Mouse (Mus musculus): ENCODE data around the gene Lsm7. TPM values are rescaled to one million over a fixed set of nuclear protein-coding genes. Genes with fewer than 3 reads are reported as not detected.
A peak's percentile ranks its signal among the peaks of the same experiment; 100 is the strongest.

Lsm7 gene
- polyA plus RNA-seq, 1 experiment from 2014 or later = 226 TPM

GRCm38 (mm10) chr10:80897861-80898510 is 43.0 kb upstream of the Lsm7 start:
- no peaks in the 10 kb centered on the region for H3K27me3 ChIP-seq (replicated peaks)
- H3K4me1 ChIP-seq = peaks cover 31% of the 10 kb centered on the region
- peaks cover 16% of the 10 kb centered on the region for H3K36me3 ChIP-seq
- H3K9ac ChIP-seq (replicated peaks) = no peak overlapping the region
- no peak for ATAC-seq (ENCODE audit: low FRiP score)
- 0 out of 2 replicates have a peak overlapping the region, but pooled peaks have one; percentile 8 for H3K4me3 ChIP-seq (replicated peaks)
- no peak overlapping the region for H3K27ac ChIP-seq (replicated peaks)
- WGBS = 32% methylated on average over 40 of the region's 41 CpGs
- no peaks in the 10 kb centered on the region for H3K9me3 ChIP-seq (replicated peaks)
- H3K4me2 ChIP-seq = peak overlapping the region; percentile 34

GRCm38 (mm10) chr10:80896581-80897485 is 41.8 kb upstream of the Lsm7 start:
- Histone ChIP-seq H3K27ac (replicated peaks) (no peak overlapping the region), H3K9ac (replicated peaks) (no peak overlapping the region), H3K9me3 (replicated peaks) (no peaks in the 10 kb centered on the region), H3K4me1 (peaks cover 31% of the 10 kb centered on the region), H3K4me2 (no peak overlapping the region), H3K27me3 (replicated peaks) (no peaks in the 10 kb centered on the region), H3K36me3 (peaks cover 4% of the 10 kb centered on the region; the same call in 1 of the 2 replicates), H3K4me3 (replicated peaks) (no peak overlapping the region)
- 69% methylated on average over 24 of the region's 24 CpGs for WGBS
- ATAC-seq (ENCODE audit: low FRiP score) = no peak

GRCm38 (mm10) chr10:80895697-80896096 is 40.7 kb upstream of the Lsm7 start:
- Histone ChIP-seq H3K4me1 (peaks cover 24% of the 10 kb centered on the region), H3K9me3 (replicated peaks) (no peaks in the 10 kb centered on the region), H3K27ac (replicated peaks) (no peak overlapping the region), H3K36me3 (no peaks in the 10 kb centered on the region), H3K9ac (replicated peaks) (no peak overlapping the region), H3K4me3 (replicated peaks) (no peak overlapping the region), H3K27me3 (replicated peaks) (no peaks in the 10 kb centered on the region), H3K4me2 (no peak overlapping the region)
- 89% methylated on average over 6 of the region's 6 CpGs for WGBS
- ATAC-seq (ENCODE audit: low FRiP score) = no peak

- ATAC-seq (ENCODE audit: low FRiP score) = no peak
- H3K27me3 ChIP-seq (replicated peaks) = no peaks in the 10 kb centered on the region
- H3K9ac ChIP-seq (replicated peaks) = no peak overlapping the region
- no peak overlapping the region for H3K4me3 ChIP-seq (replicated peaks)
- no peak overlapping the region for H3K27ac ChIP-seq (replicated peaks)
- 89% methylated on average over 7 of the region's 7 CpGs for WGBS
- no peak overlapping the region for H3K4me2 ChIP-seq
- no peaks in the 10 kb centered on the region for H3K9me3 ChIP-seq (replicated peaks)
- no peaks in the 10 kb centered on the region for H3K36me3 ChIP-seq
- H3K4me1 ChIP-seq = peaks cover 24% of the 10 kb centered on the region
Observed at GRCm38 (mm10) chr10:80895100-80895499, 40.1 kb upstream of the Lsm7 start.

- no peak overlapping the region for H3K9ac ChIP-seq (replicated peaks)
Observed at GRCm38 (mm10) chr10:80887181-80887580, 32.2 kb upstream of the Lsm7 start.

GRCm38 (mm10) chr10:80881301-80881700 is 26.3 kb upstream of the Lsm7 start:
- H3K9ac ChIP-seq (replicated peaks) = no peak overlapping the region

More at GRCm38 (mm10) chr10:80887181-80887580, 32.2 kb upstream of the Lsm7 start:
- H3K4me3 ChIP-seq (replicated peaks) = no peak overlapping the region
- no peaks in the 10 kb centered on the region for H3K9me3 ChIP-seq (replicated peaks)
- no peak for ATAC-seq (ENCODE audit: low FRiP score)
- H3K4me1 ChIP-seq = no peaks in the 10 kb centered on the region
- 72% methylated on average over 11 of the region's 11 CpGs for WGBS
- no peak overlapping the region for H3K4me2 ChIP-seq
- peaks cover 23% of the 10 kb centered on the region for H3K27me3 ChIP-seq (replicated peaks)
- no peak overlapping the region for H3K27ac ChIP-seq (replicated peaks)
- H3K36me3 ChIP-seq = no peaks in the 10 kb centered on the region

GRCm38 (mm10) chr10:80880901-80881300 is 25.9 kb upstream of the Lsm7 start:
- no peak for ATAC-seq (ENCODE audit: low FRiP score)
- Histone ChIP-seq H3K27ac (replicated peaks) (no peak overlapping the region), H3K27me3 (replicated peaks) (no peaks in the 10 kb centered on the region), H3K9ac (replicated peaks) (no peak overlapping the region), H3K4me1 (0 out of 2 replicates have a peak, but pooled peaks cover 2% of the 10 kb centered on the region), H3K9me3 (replicated peaks) (no peaks in the 10 kb centered on the region), H3K4me2 (no peak overlapping the region), H3K36me3 (no peaks in the 10 kb centered on the region), H3K4me3 (replicated peaks) (no peak overlapping the region)
- 70% methylated on average over 2 of the region's 2 CpGs for WGBS

More at GRCm38 (mm10) chr10:80881301-80881700, 26.3 kb upstream of the Lsm7 start:
- H3K4me1 ChIP-seq = no peaks in the 10 kb centered on the region
- no peak overlapping the region for H3K27ac ChIP-seq (replicated peaks)
- no peak for ATAC-seq (ENCODE audit: low FRiP score)
- 28% methylated on average over 10 of the region's 10 CpGs for WGBS
- H3K4me3 ChIP-seq (replicated peaks) = no peak overlapping the region
- no peaks in the 10 kb centered on the region for H3K27me3 ChIP-seq (replicated peaks)
- H3K9me3 ChIP-seq (replicated peaks) = no peaks in the 10 kb centered on the region
- no peaks in the 10 kb centered on the region for H3K36me3 ChIP-seq
- no peak overlapping the region for H3K4me2 ChIP-seq

GRCm38 (mm10) chr10:80880131-80880641 is 25.2 kb upstream of the Lsm7 start:
- ATAC-seq (ENCODE audit: low FRiP score) = no peak
- WGBS = 18% methylated on average over 5 of the region's 5 CpGs
- no peak overlapping the region for H3K4me2 ChIP-seq

GRCm38 (mm10) chr10:80876594-80876993 is 21.6 kb upstream of the Lsm7 start:
- Histone ChIP-seq H3K4me1 (0 out of 2 replicates have a peak, but pooled peaks cover 2% of the 10 kb centered on the region), H3K4me2 (no peak overlapping the region), H3K27ac (replicated peaks) (no peak overlapping the region), H3K36me3 (no peaks in the 10 kb centered on the region), H3K27me3 (replicated peaks) (no peaks in the 10 kb centered on the region), H3K4me3 (replicated peaks) (no peak overlapping the region), H3K9ac (replicated peaks) (no peak overlapping the region), H3K9me3 (replicated peaks) (no peaks in the 10 kb centered on the region)
- WGBS = 26% methylated on average over 3 of the region's 3 CpGs
- ATAC-seq (ENCODE audit: low FRiP score) = no peak

More at GRCm38 (mm10) chr10:80880131-80880641, 25.2 kb upstream of the Lsm7 start:
- no peak overlapping the region for H3K27ac ChIP-seq (replicated peaks)
- H3K9ac ChIP-seq (replicated peaks) = no peak overlapping the region
- H3K4me1 ChIP-seq = 0 out of 2 replicates have a peak, but pooled peaks cover 2% of the 10 kb centered on the region
- no peaks in the 10 kb centered on the region for H3K9me3 ChIP-seq (replicated peaks)
- H3K36me3 ChIP-seq = no peaks in the 10 kb centered on the region
- no peaks in the 10 kb centered on the region for H3K27me3 ChIP-seq (replicated peaks)
- no peak overlapping the region for H3K4me3 ChIP-seq (replicated peaks)

- WGBS = 30% methylated on average over 5 of the region's 5 CpGs
- no peak for ATAC-seq (ENCODE audit: low FRiP score)
- H3K4me1 ChIP-seq = 0 out of 2 replicates have a peak, but pooled peaks cover 2% of the 10 kb centered on the region
- no peaks in the 10 kb centered on the region for H3K9me3 ChIP-seq (replicated peaks)
- H3K27ac ChIP-seq (replicated peaks) = no peak overlapping the region
- H3K9ac ChIP-seq (replicated peaks) = no peak overlapping the region
- no peaks in the 10 kb centered on the region for H3K27me3 ChIP-seq (replicated peaks)
- H3K36me3 ChIP-seq = no peaks in the 10 kb centered on the region
- H3K4me2 ChIP-seq = no peak overlapping the region
- H3K4me3 ChIP-seq (replicated peaks) = no peak overlapping the region
Observed at GRCm38 (mm10) chr10:80876028-80876427, 21.0 kb upstream of the Lsm7 start.

GRCm38 (mm10) chr10:80874035-80874434 is 19.0 kb upstream of the Lsm7 start:
- H3K27ac ChIP-seq (replicated peaks) = no peak overlapping the region
- H3K9ac ChIP-seq (replicated peaks) = no peak overlapping the region
- no peaks in the 10 kb centered on the region for H3K27me3 ChIP-seq (replicated peaks)
- WGBS = 76% methylated on average over 9 of the region's 9 CpGs
- H3K4me3 ChIP-seq (replicated peaks) = no peak overlapping the region
- 0 out of 2 replicates have a peak, but pooled peaks cover 2% of the 10 kb centered on the region for H3K4me1 ChIP-seq
- no peak for ATAC-seq (ENCODE audit: low FRiP score)
- no peak overlapping the region for H3K4me2 ChIP-seq
- no peaks in the 10 kb centered on the region for H3K36me3 ChIP-seq
- H3K9me3 ChIP-seq (replicated peaks) = no peaks in the 10 kb centered on the region
